Mouse (Mus musculus) testis, adult 2 months (tissue): ENCODE data around the gene Dtx3l.

Experiments used
- CTCF ChIP-seq: fragments of 200-500 bp; IDR thresholded peaks from 2 replicates; pipeline ENCODE4 v1.5.1; 2012; ENCODE audit warnings: low read depth, mild to moderate bottlenecking, inconsistent platforms, low read length, moderate library complexity; ENCODE audit not compliant: control insufficient read depth, insufficient read depth, insufficient replicate concordance
- POLR2A ChIP-seq: fragments of 200-500 bp; IDR thresholded peaks from 2 replicates; pipeline ENCODE4 v1.6.1; 2012; ENCODE audit warnings: low read depth, mild to moderate bottlenecking, inconsistent platforms, low read length, moderate library complexity; ENCODE audit not compliant: control insufficient read depth

DNA sequence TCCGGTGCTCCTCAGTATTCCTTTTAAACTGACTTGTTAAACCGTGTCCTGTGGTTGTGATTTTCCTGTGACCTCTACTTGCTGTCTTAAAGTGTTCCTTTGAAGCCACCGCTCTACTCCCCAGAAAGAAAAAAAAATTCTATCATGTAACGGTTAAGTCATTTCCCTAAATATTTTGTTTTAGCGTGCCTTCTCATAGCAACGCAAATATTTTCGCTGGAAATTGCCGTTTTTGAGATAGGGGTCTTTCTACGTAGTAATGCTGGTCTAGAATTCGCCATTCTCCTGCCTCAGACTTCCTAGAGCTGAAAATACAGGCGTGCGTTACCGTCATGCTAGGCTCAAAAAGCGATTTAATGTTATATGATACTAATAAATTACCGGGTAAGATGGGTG, 43.6 kb upstream of the Dtx3l start:
- TF ChIP-seq CTCF, result no peak
- no peak for TF ChIP-seq POLR2A
